Mouse (Mus musculus): ENCODE data around the gene Bicra. TPM values are rescaled to one million over a fixed set of nuclear protein-coding genes. Genes with fewer than 3 reads are reported as not detected.
A peak's percentile ranks its signal among the peaks of the same experiment; 100 is the strongest.

Gene Bicra
- total and polyA plus RNA-seq, 2 experiments from 2014 or later, result 4.1 to 7.0 TPM

- Histone ChIP-seq H3K4me1 (ENCODE audit: insufficient read depth, low read length) (no peaks in the 10 kb centered on the region), H3K27ac (ENCODE audit: low read depth, low read length) (no peak overlapping the region), H3K9ac (replicated peaks; ENCODE audit: low read length, poor library complexity, severe bottlenecking) (no peak overlapping the region), H3K4me2 (ENCODE audit: low read depth, low read length, poor library complexity, severe bottlenecking) (no peak overlapping the region), H3K36me3 (ENCODE audit: insufficient read depth, low read length) (peaks cover 36% of the 10 kb centered on the region), H3K9me3 (ENCODE audit: low read length) (no peaks in the 10 kb centered on the region), H3K27me3 (ENCODE audit: insufficient read depth, low read length) (no peaks in the 10 kb centered on the region), H3K4me3 (ENCODE audit: low read depth, low read length) (no peak overlapping the region)
- no peak for DNase-seq (ENCODE audit: low spot score)
- WGBS, result 90% methylated on average over 3 of the region's 3 CpGs
- no peak for TF ChIP-seq CTCF (IDR thresholded peaks at IDR 0.05)
- ATAC-seq (ENCODE audit: low FRiP score), result no peak
These were observed 54.6 kb downstream of the Bicra start for GRCm38 (mm10) chr7:15993152-15993551.

- TF ChIP-seq CTCF (IDR thresholded peaks at IDR 0.05), result no peak
- Histone ChIP-seq H3K36me3 (ENCODE audit: insufficient read depth, low read length) (peaks cover 44% of the 10 kb centered on the region), H3K4me3 (ENCODE audit: low read depth, low read length) (no peak overlapping the region), H3K27ac (ENCODE audit: low read depth, low read length) (no peak overlapping the region), H3K9ac (replicated peaks; ENCODE audit: low read length, poor library complexity, severe bottlenecking) (no peak overlapping the region), H3K9me3 (ENCODE audit: low read length) (no peaks in the 10 kb centered on the region), H3K27me3 (ENCODE audit: insufficient read depth, low read length) (no peaks in the 10 kb centered on the region), H3K4me2 (ENCODE audit: low read depth, low read length, poor library complexity, severe bottlenecking) (no peak overlapping the region), H3K4me1 (ENCODE audit: insufficient read depth, low read length) (no peaks in the 10 kb centered on the region)
- ATAC-seq (ENCODE audit: low FRiP score) (no peak), DNase-seq (ENCODE audit: low spot score) (no peak)
- WGBS, result 85% methylated on average over 3 of the region's 3 CpGs
These were observed 56.0 kb downstream of the Bicra start for GRCm38 (mm10) chr7:15991764-15992163.

- WGBS, result 95% methylated on average over 16 of the region's 16 CpGs
- peak; percentile 25; the same call in 1 of the 2 replicates for ATAC-seq (ENCODE audit: low FRiP score)
- Histone ChIP-seq H3K27me3 (ENCODE audit: insufficient read depth, low read length) (no peaks in the 10 kb centered on the region), H3K4me3 (ENCODE audit: low read depth, low read length) (no peak overlapping the region), H3K36me3 (ENCODE audit: insufficient read depth, low read length) (peaks cover 43% of the 10 kb centered on the region), H3K27ac (ENCODE audit: low read depth, low read length) (no peak overlapping the region), H3K9ac (replicated peaks; ENCODE audit: low read length, poor library complexity, severe bottlenecking) (no peak overlapping the region), H3K4me1 (ENCODE audit: insufficient read depth, low read length) (no peaks in the 10 kb centered on the region), H3K9me3 (ENCODE audit: low read length) (no peaks in the 10 kb centered on the region), H3K4me2 (ENCODE audit: low read depth, low read length, poor library complexity, severe bottlenecking) (no peak overlapping the region)
- no peak for TF ChIP-seq CTCF (IDR thresholded peaks at IDR 0.05)
- no peak for DNase-seq (ENCODE audit: low spot score)
These were observed 59.9 kb downstream of the Bicra start for GRCm38 (mm10) chr7:15987661-15988356.

- Histone ChIP-seq H3K36me3 (ENCODE audit: insufficient read depth, low read length) (peaks cover 33% of the 10 kb centered on the region), H3K9me3 (ENCODE audit: low read length) (no peaks in the 10 kb centered on the region), H3K27ac (ENCODE audit: low read depth, low read length) (no peak overlapping the region), H3K4me2 (ENCODE audit: low read depth, low read length, poor library complexity, severe bottlenecking) (no peak overlapping the region), H3K4me3 (ENCODE audit: low read depth, low read length) (no peak overlapping the region), H3K27me3 (ENCODE audit: insufficient read depth, low read length) (no peaks in the 10 kb centered on the region), H3K9ac (replicated peaks; ENCODE audit: low read length, poor library complexity, severe bottlenecking) (no peak overlapping the region), H3K4me1 (ENCODE audit: insufficient read depth, low read length) (no peaks in the 10 kb centered on the region)
- DNase-seq (ENCODE audit: low spot score), result peak; percentile 64
- WGBS, result 39% methylated on average over 4 of the region's 4 CpGs
- no peak for ATAC-seq (ENCODE audit: low FRiP score)
- TF ChIP-seq CTCF (IDR thresholded peaks at IDR 0.05), result peak; percentile 85
These were observed 64.9 kb downstream of the Bicra start for GRCm38 (mm10) chr7:15982729-15983407.

GRCm38 (mm10) chr7:15981538-15981937, 66.2 kb downstream of the Bicra start:
- whole genome bisulfite sequencing, result 81% methylated on average over 4 of the region's 4 CpGs
- DNase-seq (ENCODE audit: low spot score), result peak; percentile 10
- H3K36me3 ChIP-seq (ENCODE audit: insufficient read depth, low read length), result peaks cover 30% of the 10 kb centered on the region
- no peak overlapping the region for H3K27ac ChIP-seq (ENCODE audit: low read depth, low read length)
- no peak overlapping the region for H3K9ac ChIP-seq (replicated peaks; ENCODE audit: low read length, poor library complexity, severe bottlenecking)
- no peaks in the 10 kb centered on the region for H3K27me3 ChIP-seq (ENCODE audit: insufficient read depth, low read length)
- no peaks in the 10 kb centered on the region for H3K4me1 ChIP-seq (ENCODE audit: insufficient read depth, low read length)
- no peaks in the 10 kb centered on the region for H3K9me3 ChIP-seq (ENCODE audit: low read length)
- no peak for ATAC-seq (ENCODE audit: low FRiP score)
- H3K4me2 ChIP-seq (ENCODE audit: low read depth, low read length, poor library complexity, severe bottlenecking), result no peak overlapping the region
- H3K4me3 ChIP-seq (ENCODE audit: low read depth, low read length), result no peak overlapping the region
- TF ChIP-seq CTCF (IDR thresholded peaks at IDR 0.05), result no peak

- no peak for TF ChIP-seq CTCF (IDR thresholded peaks at IDR 0.05)
- DNase-seq (ENCODE audit: low spot score) (no peak), ATAC-seq (ENCODE audit: low FRiP score) (no peak)
- H3K9ac ChIP-seq (replicated peaks; ENCODE audit: low read length, poor library complexity, severe bottlenecking), result no peak overlapping the region
- 81% methylated on average over 8 of the region's 8 CpGs for WGBS
- H3K36me3 ChIP-seq (ENCODE audit: insufficient read depth, low read length), result peaks cover 30% of the 10 kb centered on the region
- H3K9me3 ChIP-seq (ENCODE audit: low read length), result no peaks in the 10 kb centered on the region
- no peak overlapping the region for H3K4me2 ChIP-seq (ENCODE audit: low read depth, low read length, poor library complexity, severe bottlenecking)
- no peak overlapping the region for H3K27ac ChIP-seq (ENCODE audit: low read depth, low read length)
- H3K4me1 ChIP-seq (ENCODE audit: insufficient read depth, low read length), result no peaks in the 10 kb centered on the region
- H3K4me3 ChIP-seq (ENCODE audit: low read depth, low read length), result no peak overlapping the region
- no peaks in the 10 kb centered on the region for H3K27me3 ChIP-seq (ENCODE audit: insufficient read depth, low read length)
These were observed 67.5 kb downstream of the Bicra start for GRCm38 (mm10) chr7:15980246-15980645.

Measured in midbrain, postnatal 0 days (tissue).